Mouse (Mus musculus) heart, embryonic 14.5 days (tissue): ENCODE measurements around the gene Tanc1. TPM values are rescaled to one million over a fixed set of nuclear protein-coding genes. Genes with fewer than 3 reads are reported as not detected.
A peak's percentile ranks its signal among the peaks of the same experiment; 100 is the strongest.

ENCODE experiments used
- ATAC-seq: fragments of 200-750 bp; cut with Nextera tagmentation; 2 replicates; pipeline ENCODE4 v1.8.0; 2017; ENCODE audit warnings: low read depth, moderate TSS enrichment; ENCODE audit not compliant: insufficient number of reproducible peaks, insufficient read depth, low FRiP score
- H3K27ac ChIP-seq, 2 experiments: fragments of 200-500 bp in 1 of 2; fragments of 300-500 bp in 1 of 2; sonication (generic) in 1 of 2; replicated peaks in 1 of 2; 2 replicates each; pipeline ENCODE4 v1.5.1; 2012 to 2014; ENCODE audit warnings: low read depth in 2 of 2, low read length in 2 of 2, control low read depth in 1 of 2, mild to moderate bottlenecking in 1 of 2, mixed read lengths in 1 of 2; ENCODE audit not compliant: control insufficient read depth in 1 of 2, insufficient read depth in 1 of 2
- H3K27me3 ChIP-seq: fragments of 300-500 bp; sonication (generic); 2 replicates; pipeline ENCODE4 v1.6.1; 2014; ENCODE audit warnings: mild to moderate bottlenecking, low read length, control low read depth; ENCODE audit not compliant: control insufficient read depth, insufficient read depth
- H3K36me3 ChIP-seq: fragments of 300-500 bp; sonication (generic); 2 replicates; pipeline ENCODE4 v1.6.1; 2014; ENCODE audit warnings: mild to moderate bottlenecking, control low read depth, low read length, mixed read lengths; ENCODE audit not compliant: control insufficient read depth, insufficient read depth
- H3K4me1 ChIP-seq, 2 experiments: fragments of 200-500 bp in 1 of 2; fragments of 300-500 bp in 1 of 2; sonication (generic) in 1 of 2; 2 replicates each; pipeline ENCODE4 v1.6.1; 2012 to 2014; ENCODE audit warnings: low read length in 2 of 2, control low read depth in 1 of 2, mixed read lengths in 1 of 2; ENCODE audit not compliant: control insufficient read depth in 2 of 2, insufficient read depth in 2 of 2
- H3K4me2 ChIP-seq: fragments of 300-500 bp; sonication (generic); 2 replicates; pipeline ENCODE4 v1.6.1; 2014; ENCODE audit warnings: mild to moderate bottlenecking, low read length
- H3K4me3 ChIP-seq, 2 experiments: fragments of 200-500 bp in 1 of 2; fragments of 300-500 bp in 1 of 2; sonication (generic) in 1 of 2; 2 replicates each; pipeline ENCODE4 v1.5.1; 2012 to 2014; ENCODE audit warnings: low read length in 2 of 2, mild to moderate bottlenecking in 2 of 2, control low read depth in 1 of 2, low read depth in 1 of 2, moderate library complexity in 1 of 2; ENCODE audit not compliant: control insufficient read depth in 1 of 2, insufficient read depth in 1 of 2
- H3K9ac ChIP-seq: fragments of 300-500 bp; sonication (generic); 2 replicates; pipeline ENCODE4 v1.6.1; 2014; ENCODE audit warnings: mild to moderate bottlenecking, low read length
- H3K9me3 ChIP-seq: fragments of 300-500 bp; sonication (generic); 2 replicates; pipeline ENCODE4 v1.6.1; 2016; ENCODE audit warnings: low read length, control low read depth; ENCODE audit not compliant: control insufficient read depth
- WGBS: fragments of 180-500 bp; shearing (Covaris S2); extraction: QIAGEN DNeasy Blood & Tissue Kit; methylation state at CpG from one replicate; pipeline ENCODE4 v1.1.7; 2014; 5-methylcytosine and 5-hydroxymethylcytosine counted together
- polyA plus RNA-seq: library from polyadenylated mRNA; unstranded; fragments of >200 nt; fragmentation: Nextera tagmentation; extraction: Ambion mirVana; gene quantifications from 2 replicates; pipeline ENCODE4 v1.2.1, GENCODE M21; 2014

Gene Tanc1
- polyA plus RNA-seq, 1 experiment from 2014 or later = 27.2 TPM

GRCm38 (mm10) chr2:59613474-59614019 lies 1.7 kb downstream of the Tanc1 start:
- Histone ChIP-seq H3K4me1 (peaks cover 21 to 52% of the 10 kb centered on the region in 2 experiments), H3K4me3 (peak overlapping the region; percentile 80 to 82), H3K9me3 (no peaks in the 10 kb centered on the region), H3K27me3 (no peaks in the 10 kb centered on the region), H3K27ac (peak overlapping the region; percentile 97), H3K4me2 (peak overlapping the region; percentile 86), H3K36me3 (no peaks in the 10 kb centered on the region), H3K9ac (peak overlapping the region; percentile 93)
- WGBS = 4% methylated on average over 9 of the region's 9 CpGs
- 0 out of 2 replicates have a peak, but pooled peaks have one; percentile 14 for ATAC-seq

GRCm38 (mm10) chr2:59616890-59617289 lies 5.0 kb downstream of the Tanc1 start:
- WGBS = 77% methylated on average over 2 of the region's 2 CpGs
- H3K4me2 ChIP-seq = no peak overlapping the region
- H3K9me3 ChIP-seq = no peaks in the 10 kb centered on the region
- H3K9ac ChIP-seq = no peak overlapping the region
- H3K27ac ChIP-seq = peak overlapping the region; percentile 18 to 30; a peak in 3 of 4 replicates
- ATAC-seq = no peak
- H3K36me3 ChIP-seq = no peaks in the 10 kb centered on the region
- H3K4me3 ChIP-seq = no peak overlapping the region
- no peaks in the 10 kb centered on the region for H3K27me3 ChIP-seq
- peaks cover 17 to 47% of the 10 kb centered on the region in 2 experiments for H3K4me1 ChIP-seq

GRCm38 (mm10) chr2:59618996-59619395 lies 7.2 kb downstream of the Tanc1 start:
- Histone ChIP-seq H3K4me2 (no peak overlapping the region), H3K36me3 (no peaks in the 10 kb centered on the region; the same call in 1 of the 2 replicates), H3K27me3 (no peaks in the 10 kb centered on the region), H3K4me1 (peaks cover 16 to 64% of the 10 kb centered on the region in 2 experiments), H3K9ac (no peak overlapping the region), H3K4me3 (no peak overlapping the region), H3K27ac (no peak overlapping the region), H3K9me3 (no peaks in the 10 kb centered on the region)
- no peak for ATAC-seq
- 80% methylated on average over 7 of the region's 7 CpGs for WGBS

- no peak for ATAC-seq
- H3K27ac ChIP-seq = no peak overlapping the region
- no peak overlapping the region for H3K4me3 ChIP-seq
- H3K9ac ChIP-seq = no peak overlapping the region
- 86% methylated on average over 5 of the region's 5 CpGs for WGBS
- no peaks in the 10 kb centered on the region for H3K27me3 ChIP-seq
- H3K9me3 ChIP-seq = no peaks in the 10 kb centered on the region
- peaks cover 13 to 52% of the 10 kb centered on the region in 2 experiments for H3K4me1 ChIP-seq
- H3K4me2 ChIP-seq = no peak overlapping the region
- H3K36me3 ChIP-seq = no peaks in the 10 kb centered on the region; the same call in 1 of the 2 replicates
Measured at GRCm38 (mm10) chr2:59620601-59621000, 8.8 kb downstream of the Tanc1 start.

GRCm38 (mm10) chr2:59622514-59623139 lies 10.8 kb downstream of the Tanc1 start:
- Histone ChIP-seq H3K27ac (peak overlapping the region; percentile 74 to 77), H3K9me3 (no peaks in the 10 kb centered on the region), H3K36me3 (no peaks in the 10 kb centered on the region; the same call in 1 of the 2 replicates), H3K4me2 (peak overlapping the region; percentile 26; the same call in 1 of the 2 replicates), H3K27me3 (no peaks in the 10 kb centered on the region), H3K9ac (0 out of 2 replicates have a peak overlapping the region, but pooled peaks have one; percentile 1), H3K4me3 (no peak overlapping the region), H3K4me1 (peaks cover 14 to 49% of the 10 kb centered on the region in 2 experiments)
- ATAC-seq = peak; percentile 85
- 4% methylated on average over 6 of the region's 6 CpGs for WGBS

- no peak overlapping the region for H3K9ac ChIP-seq
- H3K27ac ChIP-seq = peak overlapping the region; percentile 41 to 74; a peak in 3 of 4 replicates
- peaks cover 24 to 57% of the 10 kb centered on the region in 2 experiments for H3K4me1 ChIP-seq
Measured at GRCm38 (mm10) chr2:59623858-59624257, 12.0 kb downstream of the Tanc1 start.

GRCm38 (mm10) chr2:59625416-59625815 lies 13.6 kb downstream of the Tanc1 start:
- H3K27ac ChIP-seq = no peak overlapping the region
- H3K4me3 ChIP-seq = no peak overlapping the region
- no peaks in the 10 kb centered on the region for H3K27me3 ChIP-seq
- no peaks in the 10 kb centered on the region; the same call in 1 of the 2 replicates for H3K36me3 ChIP-seq
- no peak for ATAC-seq
- no peak overlapping the region for H3K4me2 ChIP-seq
- no peak overlapping the region for H3K9ac ChIP-seq
- no peaks in the 10 kb centered on the region for H3K9me3 ChIP-seq
- WGBS = 60% methylated on average over 2 of the region's 2 CpGs
- peaks cover 33 to 71% of the 10 kb centered on the region in 2 experiments for H3K4me1 ChIP-seq

More at GRCm38 (mm10) chr2:59623858-59624257, 12.0 kb downstream of the Tanc1 start:
- ATAC-seq = no peak
- Histone ChIP-seq H3K27me3 (no peaks in the 10 kb centered on the region), H3K36me3 (no peaks in the 10 kb centered on the region; the same call in 1 of the 2 replicates), H3K9me3 (no peaks in the 10 kb centered on the region), H3K4me2 (no peak overlapping the region), H3K4me3 (no peak overlapping the region)
- WGBS = 41% methylated on average over 5 of the region's 5 CpGs
